Mouse (Mus musculus) layer of hippocampus, postnatal 25 days (tissue): ENCODE measurements around the gene Gpr18. TPM values are rescaled to one million over a fixed set of nuclear protein-coding genes. Genes with fewer than 3 reads are reported as not detected.

Experiments used
- total RNA-seq, 2 experiments: library from RNA; stranded (reverse); gene quantifications; 2 replicates each; pipeline ENCODE4 v1.2.3; 2021

Gene Gpr18
- total RNA-seq, 2 experiments from 2014 or later = not detected

Other genes with a start within 250 kb of the Gpr18 start
- 100 to 1,000 TPM; 195 to 220 TPM for gene Dock9, start 117.9 kb downstream of the Gpr18 start, total RNA-seq
- 10 to 100 TPM; 48.3 to 52.4 TPM for gene Ubac2, start 37.2 kb downstream of the Gpr18 start, total RNA-seq
- gene Gpr183, start 49.4 kb upstream of the Gpr18 start, total RNA-seq = under 1 TPM; 0.87 to 0.96 TPM
- gene Timm8a2, start 118.9 kb upstream of the Gpr18 start, total RNA-seq = under 1 TPM in 1 of 2 experiments, not detected in 1; 0.56 TPM
- 100 to 1,000 TPM in 1 of 2 experiments, 10 to 100 TPM in 1; 97.4 to 112 TPM for gene Tm9sf2, start 191.3 kb upstream of the Gpr18 start, total RNA-seq